Mouse (Mus musculus) stomach, postnatal 0 days (tissue): ENCODE data around the gene Dcbld1. TPM values are rescaled to one million over a fixed set of nuclear protein-coding genes. Genes with fewer than 3 reads are reported as not detected.

Experiments
- ATAC-seq: fragments of 200-750 bp; cut with Nextera tagmentation; 2 replicates; pipeline ENCODE4 v1.8.0; 2017; ENCODE audit not compliant: low FRiP score, low TSS enrichment
- DNase-seq: peaks from one replicate; pipeline ENCODE4 v3.0.0-alpha.2; 2016; ENCODE audit warnings: low spot score
- H3K27ac ChIP-seq: fragments of 300-500 bp; sonication (generic); replicated peaks from 2 replicates; pipeline ENCODE4 v1.5.1; 2014; ENCODE audit warnings: mild to moderate bottlenecking, control low read depth
- H3K27me3 ChIP-seq: fragments of 300-500 bp; sonication (generic); 2 replicates; pipeline ENCODE4 v1.6.1; 2014; ENCODE audit warnings: low read length; ENCODE audit not compliant: control insufficient read depth, insufficient read depth
- H3K36me3 ChIP-seq: fragments of 300-500 bp; sonication (generic); 2 replicates; pipeline ENCODE4 v1.6.1; 2014; ENCODE audit warnings: low read length, mixed read lengths; ENCODE audit not compliant: control insufficient read depth, insufficient read depth
- H3K4me1 ChIP-seq: fragments of 300-500 bp; sonication (generic); replicated peaks from 2 replicates; pipeline ENCODE4 v1.6.1; 2014; ENCODE audit warnings: antibody characterized with exemption; ENCODE audit not compliant: control insufficient read depth, insufficient read depth
- H3K4me2 ChIP-seq: fragments of 300-500 bp; sonication (generic); replicated peaks from 2 replicates; pipeline ENCODE4 v1.6.1; 2014; ENCODE audit warnings: low read depth, mild to moderate bottlenecking, control low read depth, moderate library complexity
- H3K4me3 ChIP-seq: fragments of 300-500 bp; sonication (generic); 2 replicates; pipeline ENCODE4 v1.5.1; 2014; ENCODE audit warnings: low read depth, low read length, control low read depth
- H3K9ac ChIP-seq: fragments of 300-500 bp; sonication (generic); 2 replicates; pipeline ENCODE4 v1.6.1; 2014; ENCODE audit warnings: mild to moderate bottlenecking, low read length, control low read depth, mixed read lengths
- H3K9me3 ChIP-seq: fragments of 300-500 bp; sonication (generic); 2 replicates; pipeline ENCODE4 v1.6.1; 2016; ENCODE audit warnings: low read length; ENCODE audit not compliant: control insufficient read depth
- CTCF ChIP-seq: IDR thresholded peaks from 2 replicates; pipeline ENCODE4 v1.5.1; 2016; ENCODE audit warnings: antibody characterized with exemption, low read depth, mild to moderate bottlenecking, moderate library complexity
- EP300 ChIP-seq: optimal IDR thresholded peaks from 2 replicates; pipeline ENCODE3; 2016; ENCODE audit warnings: antibody characterized with exemption
- WGBS: fragments of 180-500 bp; shearing (Covaris S2); extraction: QIAGEN DNeasy Blood & Tissue Kit; methylation state at CpG from one replicate; pipeline ENCODE4 v1.1.7; 2014; 5-methylcytosine and 5-hydroxymethylcytosine counted together
- polyA plus RNA-seq: library from polyadenylated mRNA; unstranded; fragments of >200 nt; fragmentation: Nextera tagmentation; extraction: Ambion mirVana; gene quantifications from 2 replicates; pipeline ENCODE4 v1.2.1, GENCODE M21; 2015

Dcbld1 gene
- polyA plus RNA-seq, 1 experiment from 2014 or later = 16.6 TPM

- DNase-seq (no peak), ATAC-seq (no peak)
- Histone ChIP-seq H3K36me3 (no peaks in the 10 kb centered on the region), H3K4me3 (no peak overlapping the region), H3K4me1 (no peaks in the 10 kb centered on the region), H3K27me3 (no peaks in the 10 kb centered on the region), H3K27ac (no peak overlapping the region), H3K4me2 (no peak overlapping the region), H3K9me3 (no peaks in the 10 kb centered on the region), H3K9ac (no peak overlapping the region)
- no peak for TF ChIP-seq CTCF
- no peak for TF ChIP-seq EP300
- WGBS = 65% methylated on average over 11 of the region's 11 CpGs
Observed at GRCm38 (mm10) chr10:52253426-52253825, 20.0 kb downstream of the Dcbld1 start.

DNA sequence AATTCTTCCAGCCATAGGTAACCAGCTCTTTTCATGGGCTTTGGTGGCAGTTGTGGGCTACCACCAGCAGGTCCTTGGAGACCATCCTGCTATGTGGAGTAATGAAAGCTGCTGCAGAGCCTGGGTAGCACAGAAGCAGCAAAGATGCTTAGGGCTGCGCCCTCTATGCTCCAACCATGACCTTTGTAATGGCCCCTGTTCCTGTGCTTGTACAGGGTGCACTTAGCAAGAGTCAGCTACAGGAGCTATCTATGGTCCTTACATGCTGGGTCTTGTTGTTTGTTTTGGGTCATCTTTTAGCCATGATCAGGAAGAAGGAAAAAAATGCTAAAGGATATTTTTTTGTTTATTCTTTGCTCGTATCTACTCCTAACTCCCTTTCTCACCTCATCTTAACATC is 24.3 kb downstream of the Dcbld1 start:
- ATAC-seq (no peak), DNase-seq (no peak)
- Histone ChIP-seq H3K4me1 (no peaks in the 10 kb centered on the region), H3K27me3 (no peaks in the 10 kb centered on the region), H3K4me2 (no peak overlapping the region), H3K4me3 (no peak overlapping the region), H3K36me3 (no peaks in the 10 kb centered on the region), H3K9ac (no peak overlapping the region), H3K9me3 (no peaks in the 10 kb centered on the region), H3K27ac (no peak overlapping the region)
- TF ChIP-seq EP300 (no peak), CTCF (no peak)
- 47% methylated on average over 2 of the region's 2 CpGs for WGBS

GRCm38 (mm10) chr10:52258180-52258948 is 24.9 kb downstream of the Dcbld1 start:
- no peak overlapping the region for H3K27ac ChIP-seq
- TF ChIP-seq CTCF = no peak
- no peak for TF ChIP-seq EP300
- H3K4me3 ChIP-seq = no peak overlapping the region
- no peak overlapping the region for H3K9ac ChIP-seq
- no peaks in the 10 kb centered on the region for H3K9me3 ChIP-seq
- no peak for ATAC-seq
- no peaks in the 10 kb centered on the region for H3K27me3 ChIP-seq
- H3K4me1 ChIP-seq = no peaks in the 10 kb centered on the region
- no peak for DNase-seq
- H3K36me3 ChIP-seq = no peaks in the 10 kb centered on the region
- no peak overlapping the region for H3K4me2 ChIP-seq
- WGBS = 61% methylated on average over 13 of the region's 13 CpGs

DNA sequence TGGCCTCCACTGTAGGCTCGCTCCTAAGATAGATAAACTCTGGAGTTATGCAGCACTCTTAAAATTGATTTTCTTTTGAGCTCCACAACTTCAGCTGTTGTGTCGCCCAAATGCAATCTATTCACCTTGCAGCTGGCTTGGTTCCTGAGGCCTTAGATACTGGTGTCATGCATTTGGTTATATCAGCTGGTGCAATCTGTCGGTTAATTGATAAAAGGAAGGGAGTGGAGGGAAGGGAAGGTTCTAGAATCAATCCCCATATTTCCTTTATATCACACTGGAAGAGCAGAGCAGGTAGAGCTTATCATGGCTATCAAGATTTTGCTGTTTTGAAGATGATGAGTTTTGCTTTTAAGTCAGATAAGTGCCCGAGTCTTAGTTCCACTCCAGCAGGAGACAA is 26.8 kb downstream of the Dcbld1 start:
- no peaks in the 10 kb centered on the region; the same call in 1 of the 2 replicates for H3K36me3 ChIP-seq
- DNase-seq (no peak), ATAC-seq (no peak)
- no peak overlapping the region for H3K4me2 ChIP-seq
- no peak overlapping the region for H3K27ac ChIP-seq
- no peak overlapping the region for H3K9ac ChIP-seq
- H3K4me3 ChIP-seq = no peak overlapping the region
- WGBS = 72% methylated on average over 4 of the region's 4 CpGs
- no peaks in the 10 kb centered on the region for H3K27me3 ChIP-seq
- no peak for TF ChIP-seq EP300
- no peaks in the 10 kb centered on the region for H3K4me1 ChIP-seq
- no peaks in the 10 kb centered on the region for H3K9me3 ChIP-seq

- Histone ChIP-seq H3K36me3 (no peaks in the 10 kb centered on the region; the same call in 1 of the 2 replicates), H3K4me1 (no peaks in the 10 kb centered on the region), H3K9me3 (no peaks in the 10 kb centered on the region), H3K9ac (no peak overlapping the region), H3K4me2 (no peak overlapping the region), H3K4me3 (no peak overlapping the region), H3K27ac (no peak overlapping the region), H3K27me3 (no peaks in the 10 kb centered on the region)
- DNase-seq (no peak), ATAC-seq (no peak)
- TF ChIP-seq CTCF = no peak
- no peak for TF ChIP-seq EP300
- 87% methylated on average over 5 of the region's 5 CpGs for WGBS
Observed at GRCm38 (mm10) chr10:52264162-52264561, 30.7 kb downstream of the Dcbld1 start.

DNA sequence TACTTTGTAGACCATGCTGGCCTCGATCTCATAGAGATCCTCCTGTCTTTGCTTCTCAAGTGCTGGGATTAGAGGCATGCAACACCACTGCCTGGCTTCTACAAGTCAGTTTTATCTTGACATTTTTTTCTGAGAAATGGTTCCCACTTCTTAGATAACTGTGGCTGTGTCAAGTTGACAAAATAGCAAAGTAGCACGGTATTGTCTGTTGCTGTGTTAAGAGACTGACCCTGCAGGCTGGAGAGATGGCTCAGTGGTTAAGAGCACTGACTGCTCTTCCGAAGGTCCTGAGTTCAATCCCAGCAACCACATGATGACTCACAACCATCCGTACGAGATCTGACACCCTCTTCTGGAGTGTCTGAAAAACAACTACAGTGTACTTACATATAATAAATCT is 35.5 kb downstream of the Dcbld1 start:
- H3K9me3 ChIP-seq = no peaks in the 10 kb centered on the region

More for the DNA sequence above, 35.5 kb downstream of the Dcbld1 start:
- DNase-seq (no peak), ATAC-seq (no peak)
- Histone ChIP-seq H3K36me3 (no peaks in the 10 kb centered on the region; the same call in 1 of the 2 replicates), H3K27ac (no peak overlapping the region), H3K4me1 (no peaks in the 10 kb centered on the region), H3K9ac (no peak overlapping the region), H3K4me3 (no peak overlapping the region), H3K4me2 (no peak overlapping the region), H3K27me3 (no peaks in the 10 kb centered on the region)
- 83% methylated on average over 5 of the region's 5 CpGs for WGBS
- TF ChIP-seq CTCF (no peak), EP300 (no peak)
